Mouse (Mus musculus) liver, adult 2 months (tissue): ENCODE measurements around the gene Ubac2. TPM values are rescaled to one million over a fixed set of nuclear protein-coding genes. Genes with fewer than 3 reads are reported as not detected.
"Not testable (repeated sequence)": the region's sequence is repeated elsewhere in the genome, so short reads cannot be mapped to it uniquely, and the experiment has no call there.

ENCODE experiments used
- DNase-seq: peaks from one replicate; pipeline ENCODE4 v3.0.0-alpha.2; 2011; ENCODE audit warnings: low read depth, low spot score; ENCODE audit errors: extremely low read depth
- H3K27ac ChIP-seq: fragments of 200-500 bp; replicated peaks from 2 replicates; pipeline ENCODE4 v1.5.1; 2012; ENCODE audit warnings: low read depth, mild to moderate bottlenecking, control low read depth, inconsistent platforms, low read length; ENCODE audit not compliant: insufficient read depth
- H3K27me3 ChIP-seq: fragments of 200-500 bp; 2 replicates; pipeline ENCODE4 v1.6.1; 2012; ENCODE audit warnings: mild to moderate bottlenecking, moderate library complexity, low read length, inconsistent platforms; ENCODE audit not compliant: control insufficient read depth, insufficient read depth
- H3K36me3 ChIP-seq: fragments of 200-500 bp; 2 replicates; pipeline ENCODE4 v1.6.1; 2012; ENCODE audit warnings: low read length, inconsistent platforms; ENCODE audit not compliant: control insufficient read depth, insufficient read depth
- H3K4me1 ChIP-seq: fragments of 200-500 bp; 2 replicates; pipeline ENCODE4 v1.6.1; 2011; ENCODE audit warnings: low read length; ENCODE audit not compliant: control insufficient read depth, insufficient read depth
- H3K4me3 ChIP-seq: fragments of 200-500 bp; 2 replicates; pipeline ENCODE4 v1.5.1; 2011; ENCODE audit warnings: low read depth, mild to moderate bottlenecking, control low read depth, low read length, moderate library complexity; ENCODE audit not compliant: insufficient read depth
- H3K79me2 ChIP-seq: fragments of 200-500 bp; 2 replicates; pipeline ENCODE4 v1.6.1; 2012; ENCODE audit warnings: inconsistent platforms, mild to moderate bottlenecking, low read length, moderate library complexity; ENCODE audit not compliant: control insufficient read depth, insufficient read depth
- H3K9ac ChIP-seq: fragments of 200-500 bp; 2 replicates; pipeline ENCODE4 v1.6.1; 2012; ENCODE audit warnings: low read depth, mild to moderate bottlenecking, control low read depth, inconsistent platforms, low read length
- CTCF ChIP-seq: fragments of 200-500 bp; IDR thresholded peaks from 2 replicates; pipeline ENCODE4 v1.5.1; 2011; ENCODE audit warnings: low read depth, low read length, control low read depth
- POLR2A ChIP-seq: fragments of 200-500 bp; IDR thresholded peaks from 2 replicates; pipeline ENCODE4 v1.6.1; 2011; ENCODE audit warnings: low read length, control low read depth; ENCODE audit not compliant: insufficient read depth; ENCODE audit errors: extremely low read depth
- WGBS: fragments of 180-500 bp; shearing (Covaris S2); methylation state at CpG from one replicate; pipeline ENCODE4 v1.1.7; 2018; 5-methylcytosine and 5-hydroxymethylcytosine counted together
- polyA plus RNA-seq: library from polyadenylated mRNA; depleted of rRNA; stranded (reverse); fragments of >200 nt; gene quantifications from 2 replicates; pipeline ENCODE4 v1.2.3, GENCODE M21; 2012
- total RNA-seq: library from RNA; depleted of rRNA; stranded (reverse); fragments of >200 nt; gene quantifications from 2 replicates; pipeline ENCODE4 v1.2.3, GENCODE M21; 2014

The Ubac2 gene
- total and polyA plus RNA-seq, 2 experiments: 20.3 to 49.4 TPM

- no peak overlapping the region for H3K27ac ChIP-seq
- no peaks in the 10 kb centered on the region for H3K27me3 ChIP-seq
- TF ChIP-seq POLR2A (no peak), CTCF (no peak)
- no peaks in the 10 kb centered on the region for H3K36me3 ChIP-seq
- no peaks in the 10 kb centered on the region for H3K4me1 ChIP-seq
- no peak for DNase-seq
- H3K4me3 ChIP-seq: no peak overlapping the region
- 84% methylated on average over 10 of the region's 10 CpGs for WGBS
- H3K9ac ChIP-seq: no peak overlapping the region
- H3K79me2 ChIP-seq: no peaks in the 10 kb centered on the region
Measured at GRCm38 (mm10) chr14:122062411-122063090, 184.1 kb downstream of the Ubac2 start.

DNA sequence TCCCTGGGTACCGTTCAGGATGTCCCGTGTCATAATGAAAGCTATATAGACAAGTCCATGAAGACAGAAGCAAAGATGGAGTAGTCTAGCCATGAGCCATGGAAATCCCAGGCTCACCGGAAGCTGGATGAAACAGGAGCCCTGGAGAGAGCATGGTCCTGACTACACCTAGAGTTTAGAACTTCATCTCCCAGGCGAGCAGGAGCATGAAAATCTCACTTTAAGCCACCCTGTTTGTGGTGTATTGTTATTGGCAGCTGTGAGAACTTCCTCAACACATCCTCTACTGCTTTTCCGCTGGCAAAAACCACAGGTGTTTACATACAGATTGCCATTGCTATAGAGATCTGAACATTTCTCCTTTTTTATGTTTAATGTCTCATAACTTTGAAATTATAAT lies 185.2 kb downstream of the Ubac2 start:
- no peak for DNase-seq
- no peaks in the 10 kb centered on the region for H3K79me2 ChIP-seq
- no peak overlapping the region for H3K4me3 ChIP-seq
- H3K36me3 ChIP-seq: no peaks in the 10 kb centered on the region
- TF ChIP-seq POLR2A: no peak
- no peak for TF ChIP-seq CTCF
- no peaks in the 10 kb centered on the region for H3K27me3 ChIP-seq
- no peak overlapping the region for H3K9ac ChIP-seq
- H3K27ac ChIP-seq: no peak overlapping the region
- H3K4me1 ChIP-seq: peaks cover 5% of the 10 kb centered on the region
- WGBS: 84% methylated on average over 5 of the region's 5 CpGs

- DNase-seq: peak; percentile 28
- TF ChIP-seq POLR2A (no peak), CTCF (peak; percentile 82)
- Histone ChIP-seq H3K36me3 (no peaks in the 10 kb centered on the region), H3K79me2 (no peaks in the 10 kb centered on the region), H3K9ac (no peak overlapping the region), H3K4me1 (peaks cover 8% of the 10 kb centered on the region), H3K27me3 (no peaks in the 10 kb centered on the region), H3K27ac (no peak overlapping the region), H3K4me3 (no peak overlapping the region)
- 4% methylated on average over 2 of the region's 2 CpGs for WGBS
Measured at GRCm38 (mm10) chr14:122064519-122064918, 186.1 kb downstream of the Ubac2 start.

- Histone ChIP-seq H3K27me3 (no peaks in the 10 kb centered on the region), H3K27ac (no peak overlapping the region), H3K4me1 (peaks cover 8% of the 10 kb centered on the region), H3K4me3 (no peak overlapping the region), H3K9ac (no peak overlapping the region), H3K79me2 (no peaks in the 10 kb centered on the region), H3K36me3 (no peaks in the 10 kb centered on the region)
- no peak for DNase-seq
- TF ChIP-seq POLR2A: no peak
- TF ChIP-seq CTCF: no peak
- 67% methylated on average over 4 of the region's 4 CpGs for WGBS
Measured at GRCm38 (mm10) chr14:122066243-122066642, 187.8 kb downstream of the Ubac2 start.

DNA sequence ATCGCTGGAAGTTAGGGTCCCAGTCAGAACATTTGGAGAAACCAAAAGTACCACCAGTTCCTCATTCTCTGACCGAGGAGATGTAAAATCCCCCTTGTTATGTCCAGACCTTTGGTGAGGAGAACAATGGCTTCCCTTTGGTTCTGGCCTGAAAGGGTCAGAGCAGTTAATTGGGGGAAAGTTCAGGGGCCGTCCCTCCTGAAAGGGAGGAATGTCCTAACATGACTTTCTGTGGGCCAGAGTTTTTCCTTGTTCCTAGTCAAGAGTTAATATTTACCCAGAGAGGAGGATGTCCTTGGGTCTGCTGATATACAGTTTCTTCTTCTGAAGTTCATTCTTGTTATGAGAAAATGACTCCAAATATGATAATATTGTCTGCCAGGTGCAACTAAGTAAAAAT lies 189.6 kb downstream of the Ubac2 start:
- H3K27me3 ChIP-seq, H3K36me3 ChIP-seq, H3K79me2 ChIP-seq, H3K9ac ChIP-seq, H3K4me1 ChIP-seq, H3K4me3 ChIP-seq: not testable (repeated sequence)
- 55% methylated on average over 3 of the region's 3 CpGs for WGBS
- peak overlapping the region; percentile 72 for H3K27ac ChIP-seq
- peak; percentile 59 for DNase-seq

DNA sequence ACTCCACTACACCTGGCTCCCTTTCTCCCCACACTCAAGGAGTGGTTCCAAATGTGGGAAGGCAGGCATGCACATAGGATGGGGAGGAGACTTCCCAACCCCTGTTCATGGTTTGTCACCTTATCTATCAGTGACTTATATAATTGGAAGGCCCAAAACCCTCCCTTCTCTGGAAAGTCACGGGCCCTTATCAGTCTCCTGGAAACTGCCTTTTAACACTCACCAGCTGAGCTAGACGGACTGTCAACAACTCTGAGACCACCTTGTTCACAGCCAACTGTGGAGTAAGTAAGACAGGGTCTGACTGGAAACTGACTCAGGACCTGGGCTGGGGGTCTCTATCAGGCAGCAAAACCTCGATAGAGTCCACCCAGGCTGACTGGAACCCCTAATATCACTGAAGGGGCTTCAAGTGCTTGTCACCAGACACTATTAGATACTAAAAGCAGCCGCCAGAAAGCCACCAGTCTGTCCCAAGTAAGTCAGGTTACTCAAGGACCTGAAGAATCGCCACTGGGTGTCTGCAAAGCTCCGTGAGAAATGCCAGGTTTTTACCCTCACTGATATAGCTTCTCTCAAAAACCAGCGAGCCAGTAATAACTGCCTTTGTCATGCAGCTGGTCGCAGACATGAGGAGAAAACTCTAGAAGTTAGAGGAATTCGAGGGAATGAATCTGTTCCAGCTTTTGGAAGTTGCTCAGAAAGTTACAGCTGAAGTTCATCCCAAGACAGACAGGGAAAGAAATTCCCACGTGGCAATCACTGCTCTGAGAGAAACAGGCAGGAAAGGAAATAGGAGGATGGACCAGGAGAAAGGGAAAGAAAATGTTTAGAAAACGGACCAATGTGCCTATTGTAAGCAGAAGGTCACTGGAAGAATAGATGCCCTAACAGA lies 190.6 kb downstream of the Ubac2 start:
- Histone ChIP-seq H3K36me3 (no peaks in the 10 kb centered on the region), H3K27me3 (no peaks in the 10 kb centered on the region), H3K4me1 (peaks cover 8% of the 10 kb centered on the region), H3K9ac (no peak overlapping the region; the same call in 1 of the 2 replicates), H3K27ac (peak overlapping the region; percentile 56), H3K4me3 (no peak overlapping the region), H3K79me2 (no peaks in the 10 kb centered on the region)
- TF ChIP-seq CTCF (no peak), POLR2A (no peak)
- 85% methylated on average over 11 of the region's 11 CpGs for WGBS
- no peak for DNase-seq
